Mouse (Mus musculus) Muller cell, postnatal 12 days (primary cell): ENCODE measurements around the gene Tspan9.

Source experiments
- DNase-seq: peaks from one replicate; pipeline ENCODE4 v3.0.0-alpha.2; 2015; ENCODE audit errors: inconsistent ontology term

The Tspan9 gene

DNA sequence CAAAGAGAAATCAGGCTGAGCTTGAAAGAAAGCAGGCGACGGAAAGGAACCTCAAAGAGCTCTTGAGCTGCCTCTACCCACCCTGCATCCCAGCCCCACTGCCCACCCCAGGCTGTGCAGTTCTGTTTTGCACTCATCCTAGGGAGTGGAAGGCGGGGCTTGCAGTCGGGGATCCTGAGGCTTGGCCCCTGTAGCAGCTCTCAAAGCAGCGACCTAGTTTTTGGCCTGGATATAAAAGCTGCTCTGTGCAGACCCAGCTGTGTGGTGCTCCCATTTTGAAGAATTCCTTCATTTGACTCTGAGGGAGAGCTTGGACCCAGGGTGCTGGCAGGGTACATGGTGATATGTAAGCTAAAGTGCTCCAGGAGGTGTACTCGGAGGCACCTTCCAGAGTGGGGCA is 218.6 kb downstream of the Tspan9 start:
- no peak for DNase-seq

DNA sequence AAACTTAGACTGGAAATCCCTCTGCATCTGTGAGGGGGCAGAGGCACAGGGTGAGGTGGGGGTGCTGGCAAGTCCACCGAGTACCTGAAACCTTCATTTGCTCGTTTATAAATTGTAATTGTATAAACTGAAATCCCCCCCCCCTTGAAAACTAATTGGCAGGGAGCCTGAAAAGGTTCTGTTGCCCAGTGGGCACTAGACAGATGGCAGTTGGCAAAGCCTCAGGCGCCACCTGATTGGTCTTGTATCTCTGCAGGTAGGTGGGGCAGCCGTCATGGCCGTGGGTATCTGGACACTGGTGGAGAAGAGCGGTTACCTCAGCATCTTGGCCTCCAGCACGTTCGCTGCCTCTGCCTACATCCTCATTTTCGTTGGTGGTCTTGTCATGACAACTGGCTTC is 220.1 kb downstream of the Tspan9 start:
- no peak for DNase-seq

- DNase-seq = no peak
Measured at GRCm38 (mm10) chr6:127921996-127922395, 221.4 kb downstream of the Tspan9 start.

DNA sequence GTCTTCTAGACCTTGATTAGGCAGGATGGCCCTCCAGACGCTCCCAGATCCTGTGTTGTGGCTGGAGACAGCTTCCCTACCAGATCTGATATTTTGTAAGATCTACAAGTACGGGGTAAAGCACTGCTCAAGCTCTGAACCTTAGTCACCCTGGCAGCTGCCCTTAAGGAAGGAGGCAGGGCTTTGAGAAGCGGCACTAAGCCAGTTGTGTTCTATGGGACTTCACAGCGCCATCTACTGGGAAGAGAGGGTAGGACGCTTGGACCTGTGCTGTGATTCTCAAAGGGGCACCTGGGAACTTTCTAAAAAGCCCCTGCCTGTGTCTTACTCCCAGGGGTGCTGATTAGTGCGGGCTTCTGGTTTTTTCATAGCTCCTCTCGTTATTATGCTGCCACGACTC is 222.7 kb downstream of the Tspan9 start:
- peak; percentile 64 for DNase-seq

DNA sequence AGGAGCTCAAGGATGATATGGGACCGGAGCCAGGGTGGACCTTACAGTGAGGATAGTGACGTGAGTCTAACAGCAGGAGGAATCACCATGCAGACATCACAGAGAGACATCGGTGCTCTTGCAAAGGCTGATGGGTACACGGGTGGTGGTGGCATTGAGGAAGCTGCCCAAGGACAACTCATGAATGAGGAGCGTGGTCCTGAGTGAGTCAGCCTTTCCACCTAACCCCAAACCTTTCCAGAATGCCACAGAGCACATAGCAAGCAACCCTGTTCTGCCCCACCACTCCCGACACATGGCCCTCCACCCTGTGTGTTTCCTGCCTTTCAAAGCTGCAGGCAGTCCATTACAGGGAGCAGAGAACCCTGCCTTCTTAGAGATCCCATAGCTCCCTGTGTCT is 223.9 kb downstream of the Tspan9 start:
- DNase-seq = no peak

DNA sequence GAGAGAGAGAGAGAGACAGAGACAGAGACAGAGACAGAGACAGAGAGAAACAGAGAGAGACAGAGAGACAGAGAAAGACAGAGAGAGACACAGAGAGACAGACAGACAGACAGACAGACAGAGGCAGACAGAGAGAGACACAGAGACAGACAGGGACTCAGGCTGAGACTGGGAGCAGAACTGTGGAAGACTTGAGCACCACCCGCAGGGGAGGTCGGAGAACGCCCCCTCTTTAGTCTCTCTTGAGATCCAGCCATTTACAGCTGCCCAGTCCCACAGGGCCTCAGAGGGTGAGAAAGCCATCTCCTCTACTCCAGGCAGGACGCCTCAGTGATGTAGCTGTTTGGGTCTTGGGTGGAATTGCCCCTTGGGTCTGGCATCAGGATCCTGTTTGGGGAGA is 225.7 kb downstream of the Tspan9 start:
- no peak for DNase-seq

GRCm38 (mm10) chr6:127916993-127917392 is 226.4 kb downstream of the Tspan9 start:
- DNase-seq = no peak

- no peak for DNase-seq
Measured at GRCm38 (mm10) chr6:127912938-127913337, 230.5 kb downstream of the Tspan9 start.

DNA sequence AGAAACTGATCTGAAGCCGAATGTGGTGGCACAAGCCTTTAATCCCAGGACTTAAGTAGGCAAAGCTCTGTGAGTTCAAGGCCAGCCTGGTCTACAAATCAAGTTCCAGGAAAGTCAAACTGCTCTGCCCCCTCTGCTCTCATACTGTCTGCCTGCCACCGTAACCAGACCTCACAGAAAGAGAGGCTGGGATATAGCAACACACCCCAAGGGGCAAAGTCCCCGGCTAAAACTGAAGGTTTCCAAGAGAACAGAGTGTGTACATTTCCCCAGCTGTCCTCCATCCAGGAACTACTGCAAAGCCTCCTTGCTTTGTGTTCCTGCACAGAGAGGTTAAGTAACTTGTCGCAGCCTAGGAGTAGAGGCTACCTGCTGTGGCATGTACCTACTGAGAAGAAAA is 231.7 kb downstream of the Tspan9 start:
- no peak for DNase-seq
